Mouse (Mus musculus) MN1 (cell line): Measurements from ENCODE around the gene Myl9.
"Not testable (repeated sequence)": the region's sequence is repeated elsewhere in the genome, so short reads cannot be mapped to it uniquely, and the experiment has no call there.

Source experiments
- DNase-seq: peaks from one replicate; pipeline ENCODE4 v3.0.0-alpha.2; 2016; ENCODE audit warnings: low spot score

Gene Myl9

DNA sequence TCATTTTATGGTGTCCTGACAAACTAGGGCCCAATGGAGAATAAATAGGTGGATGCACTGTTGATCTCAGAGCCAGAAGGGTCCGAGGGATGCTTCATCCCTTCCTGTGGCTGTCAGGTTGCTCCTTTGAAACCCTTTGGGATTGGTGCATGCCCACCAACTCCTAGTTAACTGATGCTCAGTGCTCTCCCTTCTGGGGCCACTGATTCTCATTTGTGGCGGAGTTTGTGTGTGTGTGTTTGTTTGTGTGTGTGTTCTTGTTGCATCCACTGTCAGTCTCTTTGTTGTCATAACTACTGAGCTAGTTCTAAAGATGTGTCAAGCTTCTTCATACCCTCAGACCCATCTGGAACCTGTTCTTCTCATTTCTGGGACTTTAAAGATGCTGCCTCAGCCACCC lies 9.7 kb downstream of the Myl9 start:
- no peak for DNase-seq

DNA sequence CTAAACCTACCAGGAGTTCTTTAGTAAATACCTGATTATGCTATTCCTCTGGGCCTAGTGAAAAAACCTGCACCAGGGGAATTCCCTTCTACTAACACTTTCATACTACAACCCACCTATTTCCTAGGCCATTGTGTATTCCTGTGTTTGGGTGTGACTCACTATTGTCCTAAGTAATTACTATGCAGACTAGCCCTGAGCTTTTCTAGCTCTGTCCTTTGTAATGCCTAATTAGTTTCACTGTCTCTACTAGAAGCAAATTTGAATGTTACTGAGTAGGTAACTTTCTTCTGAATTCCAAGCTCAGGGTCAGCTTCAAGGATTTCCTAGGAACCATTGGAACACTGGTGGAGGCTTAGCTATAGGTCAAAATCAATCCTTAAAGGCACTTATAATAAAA lies 11.1 kb downstream of the Myl9 start:
- DNase-seq, result not testable (repeated sequence)

DNA sequence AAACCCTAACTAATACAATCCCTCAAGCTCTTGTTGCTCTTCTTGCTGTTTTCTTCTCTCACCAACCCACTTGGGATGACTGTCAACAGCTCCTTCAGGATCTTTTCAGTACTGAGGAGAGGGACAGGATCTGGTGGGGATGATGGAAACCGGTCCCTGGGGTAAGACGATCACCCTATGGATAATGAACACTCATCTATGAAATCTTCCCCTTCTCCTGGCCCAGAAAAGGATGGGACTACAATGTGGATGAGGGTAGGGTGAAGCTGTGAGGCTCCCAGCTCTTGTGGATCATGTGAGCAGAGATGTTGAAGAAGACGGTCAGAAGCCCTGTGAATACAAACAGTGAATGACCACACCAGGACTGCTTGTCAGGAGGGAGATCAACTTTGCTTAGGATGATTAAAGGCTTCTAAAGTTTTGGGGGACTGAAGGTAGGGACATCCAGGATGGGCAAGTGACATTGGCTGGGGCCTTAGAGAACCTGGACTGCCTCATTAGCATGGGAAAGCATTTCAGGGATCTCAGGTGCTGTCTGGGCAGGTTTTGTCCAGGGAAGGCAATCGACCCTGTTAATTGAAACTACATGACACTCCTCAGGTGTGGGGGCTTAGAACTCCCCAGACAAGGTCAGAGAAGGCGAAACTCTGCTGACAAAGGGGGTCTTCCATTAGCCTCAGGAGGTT lies 12.0 kb downstream of the Myl9 start:
- no peak for DNase-seq

DNA sequence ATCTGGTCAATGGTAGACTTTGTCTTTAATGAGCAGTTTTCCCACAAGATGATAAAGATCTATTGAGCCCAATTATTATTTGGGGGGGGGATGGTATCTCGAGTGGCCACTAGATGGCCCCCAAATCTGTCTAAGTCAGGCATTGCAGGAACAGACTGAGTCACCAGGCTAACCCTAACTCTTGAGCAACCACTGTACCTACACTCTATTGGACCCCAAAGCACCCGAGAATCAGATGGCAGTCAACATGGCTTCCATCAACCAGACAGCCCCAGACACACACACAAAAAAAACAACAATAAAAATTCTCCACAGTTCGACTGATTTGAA lies 12.5 kb downstream of the Myl9 start:
- no peak for DNase-seq

DNA sequence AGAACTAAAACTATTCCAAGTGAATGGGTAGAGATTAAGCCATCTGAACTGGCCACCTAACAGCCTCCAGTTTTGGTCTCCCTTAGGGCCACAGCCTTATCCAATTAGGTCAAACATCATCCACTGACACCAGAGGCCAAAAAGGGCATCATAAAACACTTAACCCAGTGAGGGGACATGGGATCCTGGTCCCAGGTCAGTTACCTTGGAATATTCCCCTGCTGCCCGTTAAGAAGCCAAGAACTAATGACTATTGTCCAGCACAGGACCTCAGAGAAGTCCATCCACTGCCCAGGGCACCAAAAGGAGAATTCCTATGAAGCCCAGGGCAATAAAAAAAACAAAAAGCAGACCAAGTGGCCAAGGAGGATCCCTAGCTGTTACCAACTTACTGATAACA lies 13.6 kb downstream of the Myl9 start:
- DNase-seq, result no peak

DNA sequence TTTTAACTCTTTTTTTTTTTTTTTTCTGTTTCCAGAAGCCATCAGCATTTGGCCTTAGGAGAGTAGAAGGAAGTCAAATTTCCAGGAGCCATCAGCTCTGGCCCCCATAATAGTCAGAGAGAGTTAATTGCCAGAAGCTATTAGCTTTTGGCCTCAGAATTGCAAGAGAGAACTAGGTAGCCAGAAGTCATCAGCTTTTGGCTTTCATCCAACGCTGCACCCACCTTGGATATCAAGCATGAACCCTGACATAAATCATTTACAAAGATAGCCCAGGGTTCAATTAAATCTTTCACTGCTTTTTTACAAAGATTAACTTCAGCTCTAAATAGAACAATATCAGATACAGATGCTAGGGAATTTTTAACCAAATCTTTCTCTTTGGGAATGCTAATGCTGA lies 23.3 kb downstream of the Myl9 start:
- no peak for DNase-seq

DNA sequence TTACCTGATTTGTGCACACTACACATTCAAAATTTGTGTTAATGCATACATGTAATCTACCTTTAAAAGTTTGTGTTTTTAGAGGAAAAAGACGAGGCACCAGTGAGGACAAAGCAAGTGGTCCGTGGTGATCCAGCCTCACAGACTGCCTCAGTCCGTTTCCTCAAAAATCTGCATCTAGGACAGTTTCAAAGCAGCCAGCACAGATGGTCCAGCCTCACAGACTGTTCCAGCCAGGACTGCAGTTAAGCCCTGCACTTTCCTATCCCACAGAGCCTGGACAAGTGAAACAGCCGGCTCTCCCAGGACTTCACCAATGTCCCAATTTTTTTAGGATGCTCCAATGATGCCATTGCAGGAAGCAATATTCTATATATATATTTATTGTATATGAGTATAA lies 25.8 kb downstream of the Myl9 start:
- DNase-seq, result no peak

DNA sequence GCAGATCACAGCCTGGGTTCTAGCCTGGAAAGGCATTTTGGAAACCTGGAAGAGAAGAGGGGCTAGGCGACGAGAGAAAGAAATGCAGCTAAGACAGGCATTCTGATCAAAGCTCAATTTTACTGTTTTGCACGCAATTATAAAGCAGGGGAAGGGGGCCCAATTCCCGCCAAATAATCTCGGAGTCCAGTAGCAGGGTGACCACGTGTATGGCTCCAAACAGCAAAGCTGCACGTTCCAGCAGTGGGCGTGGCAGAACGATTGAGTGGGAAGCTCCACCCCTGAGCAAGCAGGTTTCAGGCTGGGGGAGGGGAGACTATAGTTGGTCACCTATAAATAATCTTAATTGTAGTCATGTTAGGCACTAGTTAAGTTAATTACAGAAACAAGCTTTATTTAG lies 26.9 kb downstream of the Myl9 start:
- DNase-seq, result not testable (repeated sequence)

DNA sequence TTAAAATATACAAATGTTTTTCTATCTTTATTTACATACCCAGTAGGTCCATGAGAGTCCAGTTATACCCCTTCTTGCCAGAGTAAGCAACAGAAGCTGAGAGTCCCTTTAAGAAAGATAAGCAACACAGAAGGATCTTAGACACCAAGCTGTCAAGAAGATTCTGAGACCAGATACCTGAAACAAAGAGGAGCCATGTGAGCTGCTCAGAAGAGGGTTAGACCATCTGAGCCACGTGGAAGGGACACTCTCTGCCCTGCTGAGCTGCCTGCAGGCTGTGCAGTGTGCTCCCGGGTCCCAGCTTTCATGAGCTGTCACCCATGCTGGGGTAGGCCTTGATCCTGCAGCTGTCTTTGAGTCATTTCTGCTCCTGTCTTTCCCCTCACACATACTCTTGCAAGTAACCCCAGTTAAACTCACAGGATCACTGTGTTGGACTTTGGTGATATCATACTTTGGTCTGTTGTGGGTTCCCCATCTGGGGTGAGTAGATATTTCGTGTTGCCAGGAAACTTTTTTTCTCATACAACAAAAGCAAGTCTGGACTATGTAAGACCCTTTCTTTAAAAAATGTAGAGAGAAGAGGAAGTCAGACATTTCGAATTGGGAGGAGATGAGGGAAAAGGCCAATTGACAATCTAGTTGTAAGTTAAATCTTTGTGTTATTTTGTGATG lies 28.6 kb downstream of the Myl9 start:
- no peak for DNase-seq

DNA sequence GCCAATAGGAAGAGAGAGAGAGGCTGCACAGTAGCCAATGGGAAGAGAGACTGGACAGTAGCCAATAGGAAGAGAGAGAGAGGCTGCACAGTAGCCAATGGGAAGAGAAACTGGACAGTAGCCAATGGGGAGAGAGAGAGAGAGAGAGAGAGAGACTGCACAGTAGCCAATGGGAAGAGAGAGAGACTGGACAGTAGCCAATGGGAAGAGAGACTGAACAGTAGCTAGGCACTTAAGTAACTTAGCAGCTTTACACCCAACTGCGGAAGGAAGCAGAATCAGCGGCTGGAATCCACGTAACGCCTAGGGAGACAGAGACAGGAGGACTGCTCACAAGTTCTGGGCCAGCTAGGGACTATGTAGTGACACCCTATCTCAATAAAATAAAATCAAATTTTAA lies 29.4 kb downstream of the Myl9 start:
- no peak for DNase-seq

DNA sequence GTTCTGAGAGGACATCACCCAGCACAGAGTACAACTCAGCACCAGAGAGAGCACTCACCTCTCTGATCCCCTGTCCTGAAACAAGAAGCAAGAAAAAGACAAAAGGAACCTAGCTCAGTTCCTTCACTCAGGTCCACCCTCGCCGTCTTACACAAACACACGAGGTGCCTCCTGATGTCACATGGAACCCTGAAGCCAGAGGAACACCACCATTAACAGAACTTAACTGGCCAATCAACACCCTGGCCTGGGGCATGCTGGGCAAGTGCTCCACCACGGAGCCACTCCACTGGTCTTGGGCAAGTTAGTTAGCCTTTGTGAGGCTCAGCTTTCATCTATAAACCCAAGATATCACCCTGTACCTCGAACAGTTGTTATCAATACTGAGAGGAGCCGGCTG lies 31.7 kb downstream of the Myl9 start:
- DNase-seq, result no peak

DNA sequence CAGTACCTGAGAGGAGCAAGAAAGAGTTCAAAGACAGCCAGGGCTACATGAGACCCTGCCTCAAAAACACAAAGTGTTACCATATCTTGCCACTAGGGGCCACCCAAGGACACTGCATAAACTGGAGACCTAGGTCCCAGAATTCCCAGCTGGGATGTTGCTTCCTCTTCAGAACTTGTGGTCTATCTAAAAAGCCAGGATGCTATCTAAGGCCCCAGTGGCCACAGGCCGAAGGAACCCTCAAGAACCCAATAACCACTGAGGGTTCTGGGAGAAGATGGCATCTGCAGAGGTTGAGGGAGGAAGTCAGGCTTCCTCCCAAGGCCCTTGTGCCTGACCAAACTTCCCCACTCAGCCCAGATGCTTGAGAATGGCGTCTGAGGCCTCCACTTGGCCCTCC lies 34.4 kb downstream of the Myl9 start:
- peak; percentile 70 for DNase-seq

DNA sequence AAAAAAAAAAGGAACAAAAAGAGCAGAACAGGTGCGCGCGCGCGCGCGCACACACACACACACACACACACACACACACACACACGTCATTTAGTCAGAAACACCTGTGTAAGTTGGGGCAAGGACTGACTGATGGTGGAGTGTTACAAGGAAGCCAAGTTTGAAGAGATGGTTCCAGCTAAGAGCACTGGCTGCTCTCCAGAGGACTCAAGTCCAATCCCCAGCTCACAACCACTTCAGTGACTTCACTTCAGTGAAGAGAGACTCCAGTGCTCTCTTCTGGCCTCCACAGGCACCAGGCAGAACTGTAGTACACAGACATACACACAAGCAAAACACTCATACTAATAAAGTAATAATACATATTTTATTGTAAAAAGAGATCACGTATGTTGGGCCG lies 35.5 kb downstream of the Myl9 start:
- DNase-seq, result no peak

DNA sequence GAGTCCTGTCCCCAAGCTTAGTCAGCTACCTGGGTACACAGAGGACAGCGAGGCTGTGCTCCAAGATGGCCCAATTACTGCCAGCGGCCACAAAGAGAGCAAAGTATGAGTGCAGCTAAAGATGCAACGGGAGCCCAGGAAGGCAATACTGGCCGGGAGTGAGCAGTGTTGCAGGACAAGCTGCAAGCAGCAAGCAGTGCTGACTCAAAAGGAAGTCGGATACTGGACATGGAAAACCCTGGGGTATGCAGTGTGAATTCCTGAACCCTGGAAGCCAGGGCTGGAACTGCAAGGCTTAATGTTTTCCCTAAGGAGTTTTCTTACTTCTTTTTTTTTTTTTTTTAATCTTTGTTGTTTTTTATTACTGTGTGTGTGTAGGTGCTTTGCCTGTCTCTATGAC lies 36.3 kb downstream of the Myl9 start:
- no peak for DNase-seq

DNA sequence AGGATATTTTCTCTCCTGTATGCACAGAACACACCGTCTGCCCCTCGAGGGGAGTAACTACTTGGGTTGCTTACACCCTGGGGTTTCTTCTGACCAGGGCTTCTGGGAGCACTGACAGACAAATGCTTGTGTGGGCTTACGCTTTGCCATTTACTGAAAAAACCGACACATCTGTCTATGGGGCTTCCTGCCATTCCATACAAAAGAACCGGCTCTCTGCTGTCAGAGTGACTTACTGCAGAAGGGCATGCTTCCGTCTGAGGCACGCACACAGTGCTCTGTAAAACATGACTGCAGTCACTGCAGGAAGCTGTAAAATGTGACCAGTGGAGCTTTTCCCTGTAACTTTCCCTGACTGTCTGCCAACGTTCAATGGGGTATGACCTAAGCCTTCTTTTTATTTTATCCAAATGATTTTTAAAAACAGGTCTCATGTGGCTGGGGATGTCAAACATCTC lies 39.2 kb downstream of the Myl9 start:
- DNase-seq, result no peak

DNA sequence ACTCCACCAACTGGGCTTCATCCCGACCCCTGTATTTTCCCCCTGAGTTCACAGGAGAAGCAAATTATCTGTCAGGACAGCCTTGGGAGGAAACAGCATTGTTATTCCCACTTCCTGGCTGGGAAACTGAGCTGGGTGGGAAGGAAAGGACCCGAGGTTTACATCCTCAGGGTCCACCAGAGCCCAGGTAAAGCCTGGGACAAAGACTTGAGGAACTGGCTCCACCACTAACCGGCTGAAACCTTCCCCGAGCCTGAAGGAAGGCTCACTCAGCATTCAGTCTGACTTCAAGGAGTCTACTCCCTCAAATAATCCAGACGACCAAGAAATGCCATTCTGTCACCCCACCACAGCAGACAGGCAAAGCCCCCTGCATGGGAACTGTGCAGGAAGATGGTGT lies 39.7 kb downstream of the Myl9 start:
- DNase-seq, result no peak

DNA sequence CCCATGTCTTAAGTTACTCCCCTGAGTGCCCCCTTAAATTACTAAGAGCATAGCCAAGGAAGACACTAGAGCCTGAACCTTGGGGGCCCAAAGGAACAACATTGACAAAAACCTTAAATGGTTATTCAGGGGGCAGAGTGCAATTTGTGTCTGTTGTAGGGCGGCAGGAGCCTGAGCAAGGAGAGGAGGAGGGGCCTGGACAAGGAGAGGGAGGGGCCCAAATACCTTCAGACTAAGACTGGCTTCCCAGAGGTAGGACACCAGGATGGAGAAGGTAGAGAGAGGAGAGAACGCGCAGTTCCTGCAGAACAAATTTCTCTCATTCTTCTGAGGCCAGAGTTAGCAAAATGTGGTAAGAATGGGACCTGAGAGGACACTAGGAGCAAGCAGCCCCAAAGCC lies 40.2 kb downstream of the Myl9 start:
- DNase-seq, result no peak

DNA sequence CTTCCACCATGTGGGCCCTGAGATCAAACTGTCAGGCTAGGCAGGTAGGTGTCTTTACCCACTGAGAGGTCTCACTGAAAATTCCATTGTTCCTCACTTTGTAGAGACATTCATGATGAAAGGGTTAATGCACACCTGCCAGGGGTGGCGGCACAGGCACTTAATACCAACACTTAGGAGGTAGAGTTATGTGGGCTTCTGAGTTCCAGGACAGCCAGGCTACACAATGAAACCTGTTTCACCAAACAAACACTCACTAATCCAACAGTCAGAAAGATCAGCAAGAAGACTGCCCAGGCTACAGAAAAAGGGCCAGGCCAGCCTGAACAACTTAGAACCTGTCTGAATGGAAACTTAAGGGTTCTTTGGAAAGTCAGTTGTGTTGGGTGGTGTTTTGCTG lies 40.9 kb downstream of the Myl9 start:
- no peak for DNase-seq

DNA sequence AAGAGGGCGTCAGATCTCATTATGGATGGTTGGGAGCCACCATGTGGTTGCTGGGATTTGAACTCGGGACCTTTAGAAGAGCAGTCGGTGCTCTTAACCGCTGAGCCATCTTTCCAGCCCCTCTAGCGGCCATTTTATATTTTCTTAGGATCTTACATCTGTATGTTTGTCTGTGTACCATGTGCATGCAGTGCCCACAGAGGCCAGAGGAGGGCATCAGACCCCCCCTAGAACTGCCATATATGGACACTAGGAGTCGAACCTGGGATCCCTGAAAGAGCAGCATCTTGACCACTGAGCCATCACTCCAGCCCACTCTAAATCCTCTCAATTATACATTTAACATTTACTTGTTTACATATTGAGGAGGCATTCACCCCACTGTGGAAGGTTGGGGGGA lies 49.9 kb downstream of the Myl9 start:
- DNase-seq, result not testable (repeated sequence)
